Mouse (Mus musculus): ENCODE data around the gene Tysnd1. TPM values are rescaled to one million over a fixed set of nuclear protein-coding genes. Genes with fewer than 3 reads are reported as not detected.

The Tysnd1 gene
- polyA plus RNA-seq, 1 experiment from 2014 or later: 29.4 TPM

GRCm38 (mm10) chr10:61729181-61729580, 33.9 kb downstream of the Tysnd1 start:
- no peak overlapping the region for H3K4me3 ChIP-seq
- H3K4me1 ChIP-seq: 0 out of 2 replicates have a peak, but pooled peaks cover 6% of the 10 kb centered on the region
- WGBS: 84% methylated on average over 11 of the region's 11 CpGs
- H3K36me3 ChIP-seq (replicated peaks): peaks cover 6% of the 10 kb centered on the region
- DNase-seq (ENCODE audit: low spot score): no peak
- H3K27ac ChIP-seq (replicated peaks): no peak overlapping the region
- 0 out of 2 replicates have a peak, but pooled peaks cover 4% of the 10 kb centered on the region for H3K9me3 ChIP-seq
- no peaks in the 10 kb centered on the region for H3K27me3 ChIP-seq (replicated peaks; ENCODE audit: low read depth, poor library complexity, severe bottlenecking)

GRCm38 (mm10) chr10:61730171-61730570, 34.9 kb downstream of the Tysnd1 start:
- Histone ChIP-seq H3K4me3 (no peak overlapping the region), H3K27ac (replicated peaks) (no peak overlapping the region), H3K9me3 (0 out of 2 replicates have a peak, but pooled peaks cover 4% of the 10 kb centered on the region), H3K36me3 (replicated peaks) (peaks cover 6% of the 10 kb centered on the region), H3K4me1 (0 out of 2 replicates have a peak, but pooled peaks cover 6% of the 10 kb centered on the region), H3K27me3 (replicated peaks; ENCODE audit: low read depth, poor library complexity, severe bottlenecking) (no peaks in the 10 kb centered on the region)
- no peak for DNase-seq (ENCODE audit: low spot score)
- WGBS: 96% methylated on average over 6 of the region's 6 CpGs

- Histone ChIP-seq H3K4me3 (no peak overlapping the region), H3K4me1 (0 out of 2 replicates have a peak, but pooled peaks cover 4% of the 10 kb centered on the region), H3K9me3 (0 out of 2 replicates have a peak, but pooled peaks cover 4% of the 10 kb centered on the region), H3K27me3 (replicated peaks; ENCODE audit: low read depth, poor library complexity, severe bottlenecking) (no peaks in the 10 kb centered on the region), H3K27ac (replicated peaks) (no peak overlapping the region), H3K36me3 (replicated peaks) (peaks cover 37% of the 10 kb centered on the region)
- WGBS: 42% methylated on average over 3 of the region's 3 CpGs
- DNase-seq (ENCODE audit: low spot score): peak; percentile 34
These were observed 39.1 kb downstream of the Tysnd1 start for GRCm38 (mm10) chr10:61734377-61734776.

- Histone ChIP-seq H3K27ac (replicated peaks) (no peak overlapping the region), H3K27me3 (replicated peaks; ENCODE audit: low read depth, poor library complexity, severe bottlenecking) (no peaks in the 10 kb centered on the region), H3K9me3 (no peaks in the 10 kb centered on the region), H3K4me3 (no peak overlapping the region), H3K4me1 (0 out of 2 replicates have a peak, but pooled peaks cover 4% of the 10 kb centered on the region), H3K36me3 (replicated peaks) (peaks cover 55% of the 10 kb centered on the region)
- no peak for DNase-seq (ENCODE audit: low spot score)
- WGBS: 84% methylated on average over 10 of the region's 10 CpGs
These were observed 41.4 kb downstream of the Tysnd1 start for GRCm38 (mm10) chr10:61736671-61737078.

- Histone ChIP-seq H3K4me3 (no peak overlapping the region), H3K9me3 (no peaks in the 10 kb centered on the region), H3K27ac (replicated peaks) (no peak overlapping the region), H3K4me1 (no peaks in the 10 kb centered on the region), H3K36me3 (replicated peaks) (peaks cover 63% of the 10 kb centered on the region), H3K27me3 (replicated peaks; ENCODE audit: low read depth, poor library complexity, severe bottlenecking) (no peaks in the 10 kb centered on the region)
- 93% methylated on average over 1 of the region's 1 CpGs for WGBS
- DNase-seq (ENCODE audit: low spot score): no peak
These were observed 42.2 kb downstream of the Tysnd1 start for GRCm38 (mm10) chr10:61737537-61737936.

GRCm38 (mm10) chr10:61738126-61738525, 42.8 kb downstream of the Tysnd1 start:
- Histone ChIP-seq H3K9me3 (no peaks in the 10 kb centered on the region), H3K4me1 (no peaks in the 10 kb centered on the region), H3K27me3 (replicated peaks; ENCODE audit: low read depth, poor library complexity, severe bottlenecking) (no peaks in the 10 kb centered on the region), H3K36me3 (replicated peaks) (peaks cover 69% of the 10 kb centered on the region), H3K27ac (replicated peaks) (no peak overlapping the region), H3K4me3 (no peak overlapping the region)
- 91% methylated on average over 4 of the region's 4 CpGs for WGBS
- no peak for DNase-seq (ENCODE audit: low spot score)

- no peaks in the 10 kb centered on the region for H3K4me1 ChIP-seq
- H3K27ac ChIP-seq (replicated peaks): no peak overlapping the region
- peaks cover 100% of the 10 kb centered on the region for H3K36me3 ChIP-seq (replicated peaks)
- no peaks in the 10 kb centered on the region for H3K27me3 ChIP-seq (replicated peaks; ENCODE audit: low read depth, poor library complexity, severe bottlenecking)
- H3K4me3 ChIP-seq: no peak overlapping the region
- 88% methylated on average over 1 of the region's 1 CpGs for WGBS
- peaks cover 11% of the 10 kb centered on the region; the same call in 1 of the 2 replicates for H3K9me3 ChIP-seq
- DNase-seq (ENCODE audit: low spot score): no peak
These were observed 46.0 kb downstream of the Tysnd1 start for GRCm38 (mm10) chr10:61741306-61741705.

GRCm38 (mm10) chr10:61741873-61742272, 46.6 kb downstream of the Tysnd1 start:
- DNase-seq (ENCODE audit: low spot score): no peak
- Histone ChIP-seq H3K9me3 (peaks cover 13% of the 10 kb centered on the region; the same call in 1 of the 2 replicates), H3K27ac (replicated peaks) (no peak overlapping the region), H3K4me3 (no peak overlapping the region), H3K4me1 (no peaks in the 10 kb centered on the region), H3K27me3 (replicated peaks; ENCODE audit: low read depth, poor library complexity, severe bottlenecking) (no peaks in the 10 kb centered on the region), H3K36me3 (replicated peaks) (peaks cover 100% of the 10 kb centered on the region)
- WGBS: 81% methylated on average over 4 of the region's 4 CpGs

GRCm38 (mm10) chr10:61742336-61742735, 47.0 kb downstream of the Tysnd1 start:
- Histone ChIP-seq H3K27me3 (replicated peaks; ENCODE audit: low read depth, poor library complexity, severe bottlenecking) (no peaks in the 10 kb centered on the region), H3K4me1 (no peaks in the 10 kb centered on the region), H3K9me3 (peaks cover 13% of the 10 kb centered on the region; the same call in 1 of the 2 replicates), H3K36me3 (replicated peaks) (peaks cover 100% of the 10 kb centered on the region), H3K4me3 (no peak overlapping the region), H3K27ac (replicated peaks) (no peak overlapping the region)
- DNase-seq (ENCODE audit: low spot score): no peak
- 93% methylated on average over 8 of the region's 8 CpGs for WGBS

- Histone ChIP-seq H3K4me1 (no peaks in the 10 kb centered on the region), H3K9me3 (peaks cover 13% of the 10 kb centered on the region; the same call in 1 of the 2 replicates), H3K27ac (replicated peaks) (no peak overlapping the region), H3K4me3 (no peak overlapping the region), H3K36me3 (replicated peaks) (peaks cover 100% of the 10 kb centered on the region), H3K27me3 (replicated peaks; ENCODE audit: low read depth, poor library complexity, severe bottlenecking) (no peaks in the 10 kb centered on the region)
- DNase-seq (ENCODE audit: low spot score): peak; percentile 61
- WGBS: 87% methylated on average over 4 of the region's 4 CpGs
These were observed 49.8 kb downstream of the Tysnd1 start for GRCm38 (mm10) chr10:61745133-61745532.

GRCm38 (mm10) chr10:61747302-61747701, 52.0 kb downstream of the Tysnd1 start:
- H3K4me1 ChIP-seq: no peaks in the 10 kb centered on the region
- H3K36me3 ChIP-seq (replicated peaks): peaks cover 100% of the 10 kb centered on the region
- H3K4me3 ChIP-seq: no peak overlapping the region
- no peak overlapping the region for H3K27ac ChIP-seq (replicated peaks)
- H3K9me3 ChIP-seq: peaks cover 13% of the 10 kb centered on the region; the same call in 1 of the 2 replicates
- H3K27me3 ChIP-seq (replicated peaks; ENCODE audit: low read depth, poor library complexity, severe bottlenecking): no peaks in the 10 kb centered on the region
- no peak for DNase-seq (ENCODE audit: low spot score)
- WGBS: 96% methylated on average over 13 of the region's 13 CpGs

GRCm38 (mm10) chr10:61750014-61750413, 54.7 kb downstream of the Tysnd1 start:
- H3K36me3 ChIP-seq (replicated peaks): peaks cover 100% of the 10 kb centered on the region
- H3K27me3 ChIP-seq (replicated peaks; ENCODE audit: low read depth, poor library complexity, severe bottlenecking): no peaks in the 10 kb centered on the region
- H3K27ac ChIP-seq (replicated peaks): no peak overlapping the region
- no peaks in the 10 kb centered on the region for H3K4me1 ChIP-seq
- H3K9me3 ChIP-seq: peaks cover 12% of the 10 kb centered on the region; the same call in 1 of the 2 replicates
- 91% methylated on average over 9 of the region's 9 CpGs for WGBS
- H3K4me3 ChIP-seq: no peak overlapping the region
- no peak for DNase-seq (ENCODE audit: low spot score)

- H3K36me3 ChIP-seq (replicated peaks): peaks cover 100% of the 10 kb centered on the region
- 82% methylated on average over 20 of the region's 20 CpGs for WGBS
- no peaks in the 10 kb centered on the region for H3K27me3 ChIP-seq (replicated peaks; ENCODE audit: low read depth, poor library complexity, severe bottlenecking)
- H3K27ac ChIP-seq (replicated peaks): no peak overlapping the region
- no peak overlapping the region for H3K4me3 ChIP-seq
- DNase-seq (ENCODE audit: low spot score): no peak
- H3K4me1 ChIP-seq: no peaks in the 10 kb centered on the region
- H3K9me3 ChIP-seq: no peaks in the 10 kb centered on the region
These were observed 56.4 kb downstream of the Tysnd1 start for GRCm38 (mm10) chr10:61751534-61752219.

All from embryonic facial prominence, embryonic 10.5 days (tissue).